Comparison of ENCODE assay signal across 16 mouse cellular contexts in genomic region chr12:73042406-73042805, GRCm38 (mm10). TPM values are rescaled to one million over a fixed set of nuclear protein-coding genes. Genes with fewer than 3 reads are reported as not detected.
A peak's percentile ranks its signal among the peaks of the same experiment; 100 is the strongest.
DNase-seq lines count a peak whose midpoint lies in the region; ATAC-seq and TF ChIP-seq lines count a peak whose summit lies in the region.
"Had no signal": no experiment of that assay in that cellular context is flagged by ENCODE, and none has a peak within 500 bp of the region (broad histone marks: within the 10 kb centered on the region; RNA-seq: fewer than 3 reads in every experiment).

No protein-coding gene starts in this region.

- no peak overlapping the region for H3K4me3 ChIP-seq in cerebellum, adult 2 months (replicated peaks; ENCODE audit: insufficient read depth, low read depth, low read length)
- peak overlapping the region; percentile 19 for H3K4me3 ChIP-seq in hindbrain, embryonic 11.5 days (ENCODE audit: low read depth, low read length)
- no peak overlapping the region for H3K4me3 ChIP-seq in hindbrain, postnatal 0 days (ENCODE audit: low read length)
- H3K4me3 ChIP-seq in limb, embryonic 10.5 days, result peak overlapping the region; percentile 67
- H3K4me3 ChIP-seq: midbrain, embryonic 13.5 days had no signal

- H3K4me2 ChIP-seq in hindbrain, embryonic 11.5 days (replicated peaks; ENCODE audit: low read depth, low read length), result peak overlapping the region; percentile 19
- no peak overlapping the region for H3K4me2 ChIP-seq in hindbrain, postnatal 0 days (ENCODE audit: low read depth, low read length)
- H3K4me2 ChIP-seq: heart, embryonic 15.5 days; midbrain, embryonic 13.5 days had no signal

- H3K9ac ChIP-seq in hindbrain, embryonic 11.5 days (ENCODE audit: low read depth, low read length), result 0 out of 2 replicates have a peak overlapping the region, but pooled peaks have one; percentile 11
- no peak overlapping the region for H3K9ac ChIP-seq in hindbrain, postnatal 0 days (replicated peaks; ENCODE audit: low read length)
- H3K9ac ChIP-seq: heart, embryonic 15.5 days; liver, embryonic 14.5 days; midbrain, embryonic 13.5 days had no signal

- no peak overlapping the region for H3K27ac ChIP-seq in cerebellum, adult 2 months (ENCODE audit: insufficient read depth, low read length)
- H3K27ac ChIP-seq in hindbrain, embryonic 11.5 days (ENCODE audit: low read depth, low read length), result no peak overlapping the region
- H3K27ac ChIP-seq in hindbrain, postnatal 0 days, result no peak overlapping the region
- H3K27ac ChIP-seq in limb, embryonic 10.5 days, result no peak overlapping the region
- H3K27ac ChIP-seq: heart, embryonic 15.5 days; liver, embryonic 14.5 days; midbrain, embryonic 13.5 days had no signal

- TF ChIP-seq CTCF in cerebellum, adult 2 months (IDR thresholded peaks at IDR 0.05; ENCODE audit: borderline replicate concordance, insufficient read depth, low read depth, low read length), result no peak
- no peak for TF ChIP-seq CTCF in hindbrain, postnatal 0 days (IDR thresholded peaks at IDR 0.05; ENCODE audit: low read depth)
- no peak for TF ChIP-seq CTCF in brain, embryonic 14.5 days (IDR thresholded peaks at IDR 0.05; ENCODE audit: borderline replicate concordance, extremely low read depth, insufficient read depth, insufficient read length)

- TF ChIP-seq POLR2A in cerebellum, adult 2 months (IDR thresholded peaks at IDR 0.05; ENCODE audit: borderline replicate concordance, insufficient read depth, low read length), result no peak
- no peak for TF ChIP-seq POLR2A in brain, embryonic 14.5 days (IDR thresholded peaks at IDR 0.05; ENCODE audit: borderline replicate concordance, extremely low read depth, insufficient read depth, insufficient read length, poor library complexity, severe bottlenecking)

- no peaks in the 10 kb centered on the region for H3K36me3 ChIP-seq in hindbrain, embryonic 11.5 days (ENCODE audit: control insufficient read depth, insufficient read depth, low read length)
- H3K36me3 ChIP-seq in hindbrain, postnatal 0 days (ENCODE audit: insufficient read depth, low read length), result no peaks in the 10 kb centered on the region
- H3K36me3 ChIP-seq in limb, embryonic 10.5 days, result peaks cover 14% of the 10 kb centered on the region; the same call in 1 of the 2 replicates
- H3K36me3 ChIP-seq: heart, embryonic 15.5 days; midbrain, embryonic 13.5 days had no signal

- H3K4me1 ChIP-seq in cerebellum, adult 2 months (ENCODE audit: control insufficient read depth, insufficient read depth, low read length), result no peaks in the 10 kb centered on the region
- H3K4me1 ChIP-seq in hindbrain, embryonic 11.5 days (replicated peaks; ENCODE audit: control insufficient read depth, insufficient read depth, low read length), result peaks cover 6% of the 10 kb centered on the region
- H3K4me1 ChIP-seq in hindbrain, postnatal 0 days (ENCODE audit: insufficient read depth, low read length), result no peaks in the 10 kb centered on the region
- H3K4me1 ChIP-seq in limb, embryonic 10.5 days, result peaks cover 80% of the 10 kb centered on the region

- H3K27me3 ChIP-seq in cerebellum, adult 2 months (ENCODE audit: control insufficient read depth, insufficient read depth, low read length), result peaks cover 29% of the 10 kb centered on the region; the same call in 1 of the 2 replicates
- H3K27me3 ChIP-seq in hindbrain, embryonic 11.5 days (ENCODE audit: control insufficient read depth, insufficient read depth, low read length), result peaks cover 86% of the 10 kb centered on the region
- peaks cover 95% of the 10 kb centered on the region for H3K27me3 ChIP-seq in hindbrain, postnatal 0 days (ENCODE audit: insufficient read depth, low read length)
- peaks cover 97% of the 10 kb centered on the region for H3K27me3 ChIP-seq in limb, embryonic 10.5 days (ENCODE audit: low read depth, poor library complexity, severe bottlenecking)
- H3K27me3 ChIP-seq: Patski had no signal

- ATAC-seq in hindbrain, embryonic 11.5 days (ENCODE audit: low FRiP score), result no peak
- ATAC-seq in hindbrain, postnatal 0 days, result no peak
- ATAC-seq: midbrain, embryonic 13.5 days; Patski had no signal

- 4% methylated on average over 5 of the region's 5 CpGs for WGBS in cerebellum, adult 2 months
- 3% methylated on average over 5 of the region's 5 CpGs for WGBS in hindbrain, embryonic 11.5 days
- 5% methylated on average over 5 of the region's 5 CpGs for WGBS in hindbrain, postnatal 0 days
- 3% methylated on average over 5 of the region's 5 CpGs for WGBS in limb, embryonic 10.5 days

- H3K9me3 ChIP-seq in hindbrain, embryonic 11.5 days (ENCODE audit: control insufficient read depth, low read length), result no peaks in the 10 kb centered on the region
- no peaks in the 10 kb centered on the region for H3K9me3 ChIP-seq in hindbrain, postnatal 0 days (ENCODE audit: low read length)
- H3K9me3 ChIP-seq in limb, embryonic 10.5 days (replicated peaks), result no peaks in the 10 kb centered on the region
- H3K9me3 ChIP-seq: heart, embryonic 15.5 days; midbrain, embryonic 13.5 days had no signal

- peak; percentile 22 to 53 for DNase-seq in cerebellum, postnatal 14 days
- DNase-seq in cerebellum, adult 2 months, result no peak
- peak; percentile 56 for DNase-seq in hindbrain, embryonic 11.5 days (ENCODE audit: low spot score)
- DNase-seq in hindbrain, postnatal 0 days (ENCODE audit: low spot score), result no peak
- peak; percentile 64 for DNase-seq in brain, embryonic 14.5 days (ENCODE audit: low read depth)
- DNase-seq in limb, embryonic 10.5 days (ENCODE audit: low spot score), result no peak
- no peak for DNase-seq in lung, postnatal 25 days (ENCODE audit: low spot score)
- DNase-seq in testis, postnatal 10 days (ENCODE audit: low spot score), result no peak
- DNase-seq: cerebellum, adult 18-20 months; kidney, adult 11 months; lung, postnatal 10 days had no signal

RNA-seq across cellular contexts. Expression of gene Six1, which starts 11.3 kb away (rescaled TPM):
- polyA plus RNA-seq in cerebellum, adult 2 months (2012; rRNA removed), result 0.10 and 0.27 TPM in 2 replicates
- 24.6 and 28.8 TPM in 2 replicates for polyA plus RNA-seq in hindbrain, embryonic 11.5 days (2014; fragmentation: Nextera tagmentation; extraction: Ambion mirVana)
- 0.22 and 0.47 TPM in 2 replicates for total RNA-seq in hindbrain, postnatal 0 days (2014; rRNA removed)
- polyA plus RNA-seq in hindbrain, postnatal 0 days (2015; fragmentation: Nextera tagmentation; extraction: Ambion mirVana), result 0.54 and 0.68 TPM in 2 replicates
- 0.53 and 0.94 TPM in 2 replicates for polyA plus RNA-seq in brain, embryonic 14.5 days (2012; rRNA removed)
- 18.0 and 32.6 TPM in 2 replicates for polyA plus RNA-seq in limb, embryonic 10.5 days (2016; fragmentation: Nextera tagmentation; extraction: Ambion mirVana)
- total RNA-seq: neutrophil, adult 5-6 weeks had no signal

Comparison
In these comparisons a context has a peak if more than half of its experiments do, and no peak if none do; other contexts are left out.
1. DNase-seq: peak in cerebellum, postnatal 14 days (2 of 2), hindbrain, embryonic 11.5 days (single experiment) and brain, embryonic 14.5 days (single experiment); none in cerebellum, adult 2 months (0 of 2), hindbrain, postnatal 0 days (single experiment), limb, embryonic 10.5 days (single experiment), lung, postnatal 25 days (single experiment) and testis, postnatal 10 days (single experiment).
2. H3K4me3 ChIP-seq: peak in hindbrain, embryonic 11.5 days (single experiment) and limb, embryonic 10.5 days (single experiment); none in cerebellum, adult 2 months (single experiment) and hindbrain, postnatal 0 days (single experiment).